Mouse (Mus musculus): ENCODE data around the gene Gm34653. TPM values are rescaled to one million over a fixed set of nuclear protein-coding genes. Genes with fewer than 3 reads are reported as not detected.
"Not testable (repeated sequence)": the region's sequence is repeated elsewhere in the genome, so short reads cannot be mapped to it uniquely, and the experiment has no call there.

Gm34653 gene
- polyA plus RNA-seq, 1 experiment from 2014 or later, result not detected

DNA sequence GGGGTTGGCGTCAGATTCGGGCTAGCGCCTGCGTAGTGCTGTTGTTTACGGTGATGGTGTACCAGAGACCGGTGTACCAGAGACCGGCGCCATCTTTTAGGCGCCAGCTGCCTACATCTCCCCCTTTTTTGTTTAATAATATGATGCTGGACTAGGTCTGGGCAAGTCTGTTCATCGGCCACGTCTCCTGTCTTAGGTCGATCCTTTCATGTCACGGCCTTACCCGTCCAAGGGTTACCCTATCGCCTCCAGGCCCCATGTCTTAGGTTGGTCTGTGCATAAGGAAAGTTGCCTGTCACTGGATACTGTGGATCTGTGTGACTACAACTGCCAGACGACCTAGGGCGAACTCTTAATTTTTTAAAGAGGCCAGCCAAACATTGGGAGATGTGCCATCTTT, 2.7 kb upstream of the Gm34653 start:
- WGBS (ENCODE audit: insufficient replicate concordance), result 88% methylated on average over 17 of the region's 17 CpGs
- ATAC-seq (ENCODE audit: low read depth); H3K27me3 ChIP-seq (ENCODE audit: control insufficient read depth, insufficient read depth, low read depth, low read length); H3K27ac ChIP-seq (ENCODE audit: low read length); H3K4me1 ChIP-seq (ENCODE audit: control insufficient read depth, low read depth, low read length); H3K36me3 ChIP-seq (ENCODE audit: control insufficient read depth, insufficient read depth); H3K4me3 ChIP-seq (ENCODE audit: low read depth, low read length); H3K9me3 ChIP-seq (replicated peaks; ENCODE audit: control insufficient read depth, low read length); H3K4me2 ChIP-seq (ENCODE audit: low read depth, low read length); H3K9ac ChIP-seq (ENCODE audit: low read depth, low read length): not testable (repeated sequence)

DNA sequence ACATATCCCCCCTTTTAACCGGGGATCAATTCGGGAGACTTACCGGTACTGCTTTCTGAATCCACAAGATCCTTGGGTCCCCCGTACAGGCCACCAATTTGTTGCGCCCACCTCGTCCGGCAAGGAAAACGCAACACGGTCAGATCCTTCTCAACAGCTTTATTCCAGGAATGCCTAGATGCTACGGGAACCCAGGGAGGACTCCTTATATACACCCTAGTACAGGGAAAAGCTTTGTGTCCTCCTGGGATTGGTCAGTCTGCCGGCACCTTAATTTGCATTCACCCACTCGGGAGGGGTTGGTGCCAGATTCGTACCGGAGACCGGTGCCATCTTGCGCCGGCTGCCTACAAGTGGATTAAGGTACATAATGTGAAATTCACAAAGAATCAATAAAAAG, 817 bp downstream of the Gm34653 start:
- Histone ChIP-seq H3K27me3 (ENCODE audit: control insufficient read depth, insufficient read depth, low read depth, low read length) (no peaks in the 10 kb centered on the region), H3K4me1 (ENCODE audit: control insufficient read depth, low read depth, low read length) (no peaks in the 10 kb centered on the region), H3K27ac (ENCODE audit: low read length) (no peak overlapping the region), H3K4me2 (ENCODE audit: low read depth, low read length) (no peak overlapping the region), H3K9me3 (replicated peaks; ENCODE audit: control insufficient read depth, low read length) (no peaks in the 10 kb centered on the region), H3K36me3 (ENCODE audit: control insufficient read depth, insufficient read depth) (no peaks in the 10 kb centered on the region), H3K9ac (ENCODE audit: low read depth, low read length) (no peak overlapping the region), H3K4me3 (ENCODE audit: low read depth, low read length) (no peak overlapping the region)
- no peak for ATAC-seq (ENCODE audit: low read depth)
- WGBS (ENCODE audit: insufficient replicate concordance), result 82% methylated on average over 17 of the region's 17 CpGs

- Histone ChIP-seq H3K4me2 (ENCODE audit: low read depth, low read length) (no peak overlapping the region), H3K27me3 (ENCODE audit: control insufficient read depth, insufficient read depth, low read depth, low read length) (no peaks in the 10 kb centered on the region), H3K4me1 (ENCODE audit: control insufficient read depth, low read depth, low read length) (no peaks in the 10 kb centered on the region), H3K9me3 (replicated peaks; ENCODE audit: control insufficient read depth, low read length) (no peaks in the 10 kb centered on the region), H3K27ac (ENCODE audit: low read length) (no peak overlapping the region), H3K9ac (ENCODE audit: low read depth, low read length) (no peak overlapping the region), H3K4me3 (ENCODE audit: low read depth, low read length) (no peak overlapping the region), H3K36me3 (ENCODE audit: control insufficient read depth, insufficient read depth) (no peaks in the 10 kb centered on the region)
- 55% methylated on average over 3 of the region's 3 CpGs for WGBS (ENCODE audit: insufficient replicate concordance)
- ATAC-seq (ENCODE audit: low read depth), result no peak
Measured at GRCm38 (mm10) chr2:34835669-34836068, 2.9 kb downstream of the Gm34653 start.

DNA sequence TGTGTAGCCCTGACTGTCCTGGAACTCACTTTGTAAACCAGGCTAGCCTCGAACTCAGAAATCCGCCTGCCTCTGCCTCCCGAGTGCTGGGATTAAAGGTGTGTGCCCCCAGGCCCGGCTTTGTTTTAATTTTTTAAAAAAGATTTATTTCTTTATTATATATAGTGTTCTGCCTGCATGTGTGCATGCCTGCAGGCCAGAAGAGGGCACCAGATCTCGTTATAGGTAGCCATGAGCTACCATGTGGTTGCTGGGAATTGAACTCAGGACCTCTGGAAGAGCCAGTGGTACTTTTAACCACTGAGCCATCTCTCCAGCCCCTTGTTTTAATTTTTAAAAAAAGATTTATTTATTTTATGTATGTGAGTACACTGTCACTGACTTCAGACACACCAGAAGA, 7.3 kb downstream of the Gm34653 start:
- not testable (repeated sequence) for ATAC-seq (ENCODE audit: low read depth); H3K4me2 ChIP-seq (ENCODE audit: low read depth, low read length); H3K4me1 ChIP-seq (ENCODE audit: control insufficient read depth, low read depth, low read length); H3K27me3 ChIP-seq (ENCODE audit: control insufficient read depth, insufficient read depth, low read depth, low read length); H3K27ac ChIP-seq (ENCODE audit: low read length); H3K9me3 ChIP-seq (replicated peaks; ENCODE audit: control insufficient read depth, low read length); H3K9ac ChIP-seq (ENCODE audit: low read depth, low read length); H3K36me3 ChIP-seq (ENCODE audit: control insufficient read depth, insufficient read depth); H3K4me3 ChIP-seq (ENCODE audit: low read depth, low read length)
- WGBS (ENCODE audit: insufficient replicate concordance), result 53% methylated on average over 5 of the region's 5 CpGs

GRCm38 (mm10) chr2:34841706-34842105, 8.9 kb downstream of the Gm34653 start:
- Histone ChIP-seq H3K4me1 (ENCODE audit: control insufficient read depth, low read depth, low read length) (no peaks in the 10 kb centered on the region), H3K9ac (ENCODE audit: low read depth, low read length) (no peak overlapping the region), H3K4me2 (ENCODE audit: low read depth, low read length) (no peak overlapping the region), H3K36me3 (ENCODE audit: control insufficient read depth, insufficient read depth) (no peaks in the 10 kb centered on the region), H3K27ac (ENCODE audit: low read length) (no peak overlapping the region), H3K27me3 (ENCODE audit: control insufficient read depth, insufficient read depth, low read depth, low read length) (no peaks in the 10 kb centered on the region), H3K4me3 (ENCODE audit: low read depth, low read length) (no peak overlapping the region), H3K9me3 (replicated peaks; ENCODE audit: control insufficient read depth, low read length) (no peaks in the 10 kb centered on the region)
- WGBS (ENCODE audit: insufficient replicate concordance), result 88% methylated on average over 8 of the region's 8 CpGs
- ATAC-seq (ENCODE audit: low read depth), result no peak

DNA sequence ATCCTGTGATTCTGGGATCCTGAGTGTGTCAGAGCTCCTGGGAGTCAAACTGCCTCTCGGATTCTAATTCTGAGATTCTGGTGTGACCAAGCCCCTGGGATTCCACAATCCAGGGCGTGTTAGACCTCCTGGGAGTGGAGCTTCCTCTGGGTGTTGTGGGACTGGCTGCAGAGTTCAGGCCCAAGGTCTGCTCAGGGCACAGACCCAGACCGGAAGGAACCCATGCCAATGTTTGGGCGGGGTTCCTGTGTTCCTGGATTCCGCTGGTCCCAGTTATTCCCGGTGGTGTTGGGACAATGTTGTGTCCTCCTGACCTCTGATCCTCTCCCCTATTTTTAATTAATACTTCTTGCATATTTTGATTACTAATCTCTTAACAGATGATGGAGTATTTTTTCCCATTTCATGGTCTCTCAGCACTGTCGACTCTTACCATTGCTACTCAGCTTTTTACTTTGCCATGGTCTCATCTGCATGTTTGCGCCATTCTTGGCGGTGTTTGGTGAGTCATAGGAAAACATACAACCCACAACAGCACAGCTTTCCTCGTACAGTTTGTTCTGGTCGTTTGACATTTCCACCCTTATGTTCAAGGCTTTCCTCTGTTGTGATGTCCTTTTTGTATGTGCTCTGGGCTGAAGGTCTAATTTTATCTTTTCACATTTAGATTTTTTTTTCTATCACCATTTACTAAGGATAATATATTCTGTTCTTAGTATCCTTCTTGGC, 10.6 kb downstream of the Gm34653 start:
- Histone ChIP-seq H3K4me1 (ENCODE audit: control insufficient read depth, low read depth, low read length) (no peaks in the 10 kb centered on the region), H3K27me3 (ENCODE audit: control insufficient read depth, insufficient read depth, low read depth, low read length) (no peaks in the 10 kb centered on the region), H3K9me3 (replicated peaks; ENCODE audit: control insufficient read depth, low read length) (no peaks in the 10 kb centered on the region), H3K4me2 (ENCODE audit: low read depth, low read length) (no peak overlapping the region), H3K9ac (ENCODE audit: low read depth, low read length) (no peak overlapping the region), H3K36me3 (ENCODE audit: control insufficient read depth, insufficient read depth) (no peaks in the 10 kb centered on the region), H3K4me3 (ENCODE audit: low read depth, low read length) (no peak overlapping the region), H3K27ac (ENCODE audit: low read length) (no peak overlapping the region)
- no peak for ATAC-seq (ENCODE audit: low read depth)
- WGBS (ENCODE audit: insufficient replicate concordance), result 62% methylated on average over 11 of the region's 11 CpGs

DNA sequence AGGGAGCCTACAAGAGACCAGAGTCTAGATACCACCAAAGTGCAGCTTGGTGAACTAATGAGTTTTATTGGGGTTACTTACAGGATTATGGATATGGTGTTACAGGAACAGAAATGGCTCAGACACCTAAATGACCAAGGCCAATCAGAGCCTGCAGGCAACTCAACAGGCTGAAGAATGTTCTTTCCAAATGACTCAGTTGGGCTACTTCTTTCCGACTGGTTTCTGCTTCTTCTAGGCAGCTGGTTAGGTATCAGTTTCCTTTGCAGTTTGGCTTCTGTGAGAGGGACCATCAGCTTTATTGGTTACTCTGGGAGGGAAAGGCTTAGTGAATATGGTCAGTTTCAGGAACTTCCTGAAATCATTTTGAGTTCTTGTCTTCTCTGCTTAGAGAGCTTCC, 14.9 kb downstream of the Gm34653 start:
- Histone ChIP-seq H3K4me3 (ENCODE audit: low read depth, low read length) (no peak overlapping the region), H3K27ac (ENCODE audit: low read length) (no peak overlapping the region), H3K9ac (ENCODE audit: low read depth, low read length) (no peak overlapping the region), H3K4me2 (ENCODE audit: low read depth, low read length) (no peak overlapping the region), H3K36me3 (ENCODE audit: control insufficient read depth, insufficient read depth) (peaks cover 15% of the 10 kb centered on the region), H3K9me3 (replicated peaks; ENCODE audit: control insufficient read depth, low read length) (no peaks in the 10 kb centered on the region), H3K27me3 (ENCODE audit: control insufficient read depth, insufficient read depth, low read depth, low read length) (no peaks in the 10 kb centered on the region), H3K4me1 (ENCODE audit: control insufficient read depth, low read depth, low read length) (no peaks in the 10 kb centered on the region)
- ATAC-seq (ENCODE audit: low read depth), result no peak
- WGBS (ENCODE audit: insufficient replicate concordance), result 89% methylated on average over 1 of the region's 1 CpGs

- H3K36me3 ChIP-seq (ENCODE audit: control insufficient read depth, insufficient read depth), result peaks cover 73% of the 10 kb centered on the region
- peaks cover 3% of the 10 kb centered on the region; the same call in 1 of the 2 replicates for H3K4me1 ChIP-seq (ENCODE audit: control insufficient read depth, low read depth, low read length)
- no peak overlapping the region for H3K4me3 ChIP-seq (ENCODE audit: low read depth, low read length)
- no peak overlapping the region for H3K27ac ChIP-seq (ENCODE audit: low read length)
- no peaks in the 10 kb centered on the region for H3K9me3 ChIP-seq (replicated peaks; ENCODE audit: control insufficient read depth, low read length)
- no peak overlapping the region for H3K4me2 ChIP-seq (ENCODE audit: low read depth, low read length)
- no peak overlapping the region for H3K9ac ChIP-seq (ENCODE audit: low read depth, low read length)
- no peak for ATAC-seq (ENCODE audit: low read depth)
- 92% methylated on average over 4 of the region's 4 CpGs for WGBS (ENCODE audit: insufficient replicate concordance)
- H3K27me3 ChIP-seq (ENCODE audit: control insufficient read depth, insufficient read depth, low read depth, low read length), result no peaks in the 10 kb centered on the region
Measured at GRCm38 (mm10) chr2:34855265-34855664, 22.5 kb downstream of the Gm34653 start.

- Histone ChIP-seq H3K9me3 (replicated peaks; ENCODE audit: control insufficient read depth, low read length) (no peaks in the 10 kb centered on the region), H3K4me1 (ENCODE audit: control insufficient read depth, low read depth, low read length) (peaks cover 3% of the 10 kb centered on the region; the same call in 1 of the 2 replicates), H3K4me3 (ENCODE audit: low read depth, low read length) (no peak overlapping the region), H3K9ac (ENCODE audit: low read depth, low read length) (no peak overlapping the region), H3K27me3 (ENCODE audit: control insufficient read depth, insufficient read depth, low read depth, low read length) (no peaks in the 10 kb centered on the region), H3K27ac (ENCODE audit: low read length) (no peak overlapping the region), H3K4me2 (ENCODE audit: low read depth, low read length) (no peak overlapping the region), H3K36me3 (ENCODE audit: control insufficient read depth, insufficient read depth) (peaks cover 76% of the 10 kb centered on the region)
- ATAC-seq (ENCODE audit: low read depth), result no peak
- WGBS (ENCODE audit: insufficient replicate concordance), result 47% methylated on average over 8 of the region's 8 CpGs
Measured at GRCm38 (mm10) chr2:34857728-34858127, 24.9 kb downstream of the Gm34653 start.
